Mouse (Mus musculus) cerebellum, adult (tissue): ENCODE data around the gene Setd6.

Experiments
- ATAC-seq: cut with Nextera tagmentation; 2 replicates; pipeline ENCODE4 v1.9.2; 2017; ENCODE audit warnings: mild to moderate bottlenecking, moderate library complexity, mixed read lengths; ENCODE audit not compliant: insufficient number of reproducible peaks, low FRiP score, low TSS enrichment

Setd6 gene

DNA sequence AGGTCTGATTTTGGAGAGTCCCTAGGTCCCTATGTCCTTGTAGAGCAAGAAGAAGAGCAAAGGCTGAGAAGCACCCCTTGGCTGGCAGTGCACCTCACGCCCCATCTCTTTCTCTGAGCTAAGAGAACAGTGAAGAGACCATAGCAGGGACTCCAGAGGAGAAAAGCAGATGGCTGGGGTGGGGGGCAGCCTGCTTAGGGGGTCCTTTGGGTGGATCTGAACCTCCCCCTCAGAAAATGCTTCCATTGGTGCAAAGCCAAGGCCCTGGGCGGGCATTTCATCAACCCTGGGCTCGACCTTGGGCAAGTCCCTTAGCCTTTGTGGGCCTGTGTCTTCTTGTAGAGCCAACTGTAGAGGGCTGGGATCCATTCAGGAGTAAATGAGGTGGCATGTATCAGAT is 11.1 kb upstream of the Setd6 start:
- no peak for ATAC-seq

DNA sequence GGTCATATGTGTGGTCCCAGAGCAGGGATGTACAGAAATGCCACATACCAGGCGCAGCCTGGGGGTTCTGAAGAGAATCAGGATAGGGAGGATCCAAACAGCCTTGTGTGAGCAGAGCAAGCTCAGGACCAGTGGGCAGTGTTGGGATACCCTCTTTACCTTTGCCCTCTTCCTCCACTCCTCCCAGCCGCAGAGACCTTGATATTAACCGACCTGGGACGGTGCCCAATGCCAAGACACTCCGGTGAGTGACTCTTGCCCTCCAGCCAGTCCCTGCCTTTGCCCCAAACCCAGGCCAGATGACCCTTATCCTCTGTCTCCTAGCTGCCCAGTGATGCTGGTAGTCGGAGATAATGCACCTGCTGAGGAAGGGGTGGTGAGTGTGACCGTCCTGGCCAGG is 6.1 kb upstream of the Setd6 start:
- no peak for ATAC-seq

DNA sequence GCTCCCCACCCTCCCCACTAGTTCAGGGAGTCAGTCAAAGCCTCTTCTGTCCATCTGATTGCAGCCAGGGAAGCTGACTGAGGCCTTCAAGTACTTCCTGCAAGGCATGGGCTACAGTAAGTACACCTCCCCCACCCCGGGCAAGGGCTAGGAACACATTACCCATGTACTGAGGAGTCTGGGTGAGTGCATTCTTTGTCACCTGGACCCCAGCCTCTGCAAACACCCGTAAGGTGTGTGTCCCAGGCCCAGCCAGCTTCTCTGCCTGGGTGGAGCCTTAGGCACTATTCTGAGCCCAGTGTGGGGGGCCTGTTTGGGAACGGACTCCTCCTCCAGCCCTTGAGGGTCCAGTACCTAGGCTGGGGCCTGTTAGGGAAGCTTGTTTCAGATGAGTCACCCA is 4.7 kb upstream of the Setd6 start:
- no peak for ATAC-seq

DNA sequence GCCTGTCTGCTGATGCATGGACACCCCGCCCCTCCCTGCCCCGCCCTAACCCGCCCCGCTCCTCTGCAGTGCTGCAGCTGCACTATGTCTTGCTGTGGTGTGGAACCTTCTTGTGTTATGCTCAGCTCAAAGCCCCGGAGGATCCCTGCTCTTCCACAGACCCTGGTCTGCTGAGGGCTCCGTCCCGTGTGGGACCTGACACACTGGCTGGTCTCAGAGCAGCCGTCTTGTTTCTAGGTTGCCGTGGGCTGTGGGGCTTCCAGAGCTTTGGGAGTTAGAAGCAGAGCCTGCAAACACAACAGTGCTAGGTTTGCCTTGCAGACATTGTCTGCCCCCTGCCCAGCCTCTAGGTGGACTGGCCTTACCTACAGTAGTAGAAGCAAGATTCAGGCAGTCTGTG is 3.3 kb upstream of the Setd6 start:
- ATAC-seq, result no peak

DNA sequence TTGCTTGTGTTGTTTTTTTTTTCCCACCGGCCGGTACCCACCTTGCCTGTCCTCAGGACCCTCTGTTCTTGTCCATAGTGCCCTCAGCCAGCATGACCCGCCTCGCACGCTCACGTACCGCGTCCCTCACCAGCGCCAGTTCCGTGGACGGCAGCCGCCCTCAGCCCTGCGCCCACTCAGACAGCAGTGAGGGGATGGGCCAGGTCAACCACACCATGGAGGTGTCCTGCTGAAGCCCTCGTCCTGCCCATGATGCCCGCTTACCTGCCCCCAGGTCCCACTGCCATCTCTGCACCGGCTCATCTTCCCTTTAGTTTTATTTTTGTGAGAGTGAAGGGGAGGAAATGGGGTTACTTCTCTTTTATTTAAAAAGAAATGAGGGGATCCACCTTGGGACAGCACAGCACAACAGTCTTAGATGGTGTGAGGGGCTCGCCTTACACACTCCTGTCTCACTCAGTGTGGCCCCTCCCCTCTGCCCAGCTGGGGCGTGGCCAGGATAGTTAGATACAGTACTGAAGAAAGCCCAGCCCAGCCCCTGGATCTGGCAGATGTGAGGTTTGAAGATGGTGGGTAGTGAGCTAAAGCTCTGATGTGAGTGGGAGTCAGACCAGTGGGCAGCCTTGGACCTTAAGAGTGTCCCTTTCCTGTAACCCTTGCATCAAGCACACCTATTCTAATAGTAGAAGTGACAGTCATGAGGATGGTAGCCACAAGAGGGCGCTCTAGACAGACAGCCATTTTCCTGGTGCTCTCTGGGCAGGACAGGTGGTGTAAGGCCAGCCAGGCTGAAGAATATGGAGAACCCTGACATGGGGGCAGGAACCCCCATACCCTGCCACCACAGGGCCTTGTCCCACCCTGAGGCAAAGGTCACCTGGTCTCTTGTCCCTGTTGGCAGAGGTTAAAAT is 2.3 kb upstream of the Setd6 start:
- 0 out of 2 replicates have a peak, but pooled peaks have one; percentile 12 for ATAC-seq

DNA sequence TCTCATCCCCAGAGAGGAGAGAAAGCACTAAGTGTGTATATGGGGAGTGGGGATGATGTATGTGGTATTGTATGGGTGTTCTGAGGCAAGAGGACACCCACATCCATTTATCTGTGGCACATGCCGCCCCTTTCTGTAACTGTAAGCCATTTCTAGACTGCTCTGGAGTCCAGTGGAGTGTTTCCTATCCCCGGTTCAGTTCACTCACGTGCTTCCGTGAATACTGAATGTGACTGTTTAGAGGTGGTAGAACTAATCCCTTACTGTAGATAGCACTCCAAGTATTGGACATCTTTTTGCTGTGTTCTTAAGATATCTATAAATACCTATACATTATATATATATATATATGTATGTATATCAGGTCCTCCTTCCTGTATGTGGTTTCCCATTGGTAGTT is 1.3 kb upstream of the Setd6 start:
- ATAC-seq, result no peak

DNA sequence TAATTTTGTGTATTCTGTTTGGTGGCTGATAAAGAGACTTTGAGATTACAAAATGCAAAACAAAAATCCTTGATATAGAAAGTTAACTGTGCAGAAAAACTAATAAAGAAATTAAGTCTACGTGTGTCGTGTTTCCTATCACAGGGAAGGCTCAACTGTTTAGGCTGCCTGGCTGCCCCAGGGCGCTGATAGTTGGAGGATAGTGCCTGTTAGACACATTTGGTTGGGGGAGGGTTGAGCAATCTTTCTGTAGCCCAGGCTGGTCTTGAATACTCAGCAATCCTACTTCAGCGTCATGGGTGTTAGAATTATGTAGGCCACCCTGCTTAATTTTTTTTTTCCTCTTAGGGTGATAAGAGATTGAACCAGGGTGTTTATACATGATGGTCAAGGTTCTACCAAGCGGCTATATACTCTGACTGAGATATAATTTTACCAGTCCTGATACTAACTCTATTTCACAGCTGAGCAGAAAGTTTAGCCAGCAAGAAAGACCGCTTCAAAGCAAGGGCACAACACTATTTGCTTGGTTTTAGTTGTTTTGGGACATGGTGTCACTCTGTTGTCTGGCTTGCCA is 756 bp upstream of the Setd6 start:
- no peak for ATAC-seq

DNA sequence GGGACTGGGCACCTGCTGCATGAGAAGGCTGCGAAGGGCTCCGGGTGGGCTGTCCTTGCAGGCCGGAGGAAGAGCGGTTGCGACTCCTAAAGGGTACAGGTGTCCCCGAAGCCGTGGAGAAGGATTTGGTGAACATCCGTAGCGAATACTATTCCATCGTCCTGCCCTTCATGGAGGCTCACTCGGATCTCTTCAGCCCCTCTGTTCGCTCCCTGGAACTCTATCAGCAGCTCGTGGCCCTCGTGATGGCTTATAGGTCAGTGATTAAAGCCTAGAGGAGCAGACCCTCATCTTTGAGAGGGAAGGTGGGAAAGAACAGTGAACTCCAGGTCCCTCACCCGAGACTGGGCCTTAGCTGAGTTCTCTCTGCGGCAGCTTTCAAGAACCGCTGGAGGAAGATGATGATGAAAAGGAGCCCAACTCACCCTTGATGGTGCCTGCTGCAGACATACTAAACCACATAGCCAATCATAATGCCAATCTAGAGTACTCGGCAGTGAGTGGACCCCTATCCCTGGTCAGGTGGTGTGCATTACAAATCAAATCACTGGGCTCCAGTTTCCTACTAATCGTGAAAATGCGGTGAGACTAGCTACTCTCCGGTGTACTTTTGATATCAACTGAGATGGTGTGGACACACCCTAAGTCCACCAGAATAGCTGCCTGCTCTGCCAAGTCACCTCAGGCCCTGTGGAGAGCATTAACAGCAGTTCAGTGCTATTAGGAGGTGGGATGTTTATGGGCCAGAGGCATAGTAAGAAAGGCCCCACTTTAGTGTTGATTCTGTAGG is 1.1 kb downstream of the Setd6 start:
- no peak for ATAC-seq

DNA sequence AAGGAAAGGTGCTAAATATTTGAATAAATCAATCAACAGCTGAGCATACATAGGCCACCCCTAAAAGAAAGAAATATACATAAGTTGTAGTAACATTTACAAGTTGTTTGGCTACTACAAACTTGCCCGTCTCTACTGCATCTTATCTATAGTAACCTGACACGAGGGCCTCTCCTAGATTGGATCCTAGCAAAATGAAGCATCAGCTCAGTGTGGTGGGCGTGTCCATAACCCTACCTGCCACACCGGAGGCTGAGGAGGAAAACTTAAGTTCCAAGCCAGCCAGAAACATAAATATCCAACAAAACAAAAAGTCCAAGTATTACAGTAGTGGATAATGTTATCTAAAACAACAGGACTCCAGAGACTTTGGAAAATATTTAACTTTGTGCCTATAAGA is 11.9 kb downstream of the Setd6 start:
- no peak for ATAC-seq

DNA sequence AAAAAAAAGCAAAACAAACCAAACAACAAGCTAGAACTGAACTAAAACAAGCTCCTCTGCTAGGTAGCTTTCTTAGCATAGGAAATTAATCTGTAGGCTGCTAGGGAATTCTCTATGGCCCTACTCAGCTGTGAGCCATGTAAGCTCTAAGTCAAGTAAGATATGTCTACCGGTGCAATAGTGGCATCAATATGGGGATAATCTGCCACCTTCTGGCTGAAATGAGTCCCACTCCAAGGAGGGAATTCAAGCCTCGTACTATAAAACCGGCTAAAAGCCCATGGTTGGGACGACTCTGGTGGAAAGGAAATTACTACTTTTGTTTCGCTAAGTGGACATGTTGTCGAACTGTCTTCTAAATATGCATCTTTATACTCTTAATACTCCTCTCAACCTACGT is 22.9 kb downstream of the Setd6 start:
- ATAC-seq, result no peak

DNA sequence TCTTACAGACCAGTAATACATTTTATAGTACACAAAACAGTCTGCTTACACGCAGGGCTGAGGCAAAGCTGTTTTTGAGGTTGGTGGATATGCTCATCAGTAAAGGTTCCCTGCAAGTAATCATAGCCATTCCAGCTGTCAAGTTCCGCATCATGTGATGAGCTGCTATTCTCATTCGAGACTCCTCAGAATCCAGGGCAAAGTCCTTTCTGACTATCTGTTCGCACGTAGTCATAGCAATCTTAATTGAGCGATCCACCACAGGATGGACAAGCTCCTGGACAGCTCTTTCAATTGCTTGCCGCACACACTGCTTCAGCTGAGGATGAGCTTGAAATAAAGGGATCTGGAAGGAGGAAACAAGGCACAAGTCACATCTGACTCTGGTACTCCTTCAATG is 26.1 kb downstream of the Setd6 start:
- ATAC-seq, result 0 out of 2 replicates have a peak, but pooled peaks have one; percentile 10

DNA sequence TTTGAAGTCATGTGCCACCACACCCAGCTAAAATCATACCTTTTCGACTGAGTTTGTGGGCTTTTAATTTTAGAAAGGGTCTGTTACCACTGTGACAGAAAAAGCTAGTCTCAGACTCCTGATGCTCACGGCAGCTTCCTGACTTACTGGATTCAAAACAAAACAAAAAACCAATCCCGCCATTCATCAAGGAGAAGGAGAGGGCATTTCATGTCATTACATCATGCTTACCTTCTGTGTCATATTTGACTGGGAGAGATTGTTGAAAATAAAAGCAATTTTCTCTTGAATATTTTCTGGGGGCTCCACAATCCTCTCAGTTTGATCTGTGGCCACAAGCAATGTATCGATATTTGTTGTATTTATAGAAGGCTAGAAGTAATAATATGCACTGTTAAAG is 32.3 kb downstream of the Setd6 start:
- ATAC-seq, result no peak

DNA sequence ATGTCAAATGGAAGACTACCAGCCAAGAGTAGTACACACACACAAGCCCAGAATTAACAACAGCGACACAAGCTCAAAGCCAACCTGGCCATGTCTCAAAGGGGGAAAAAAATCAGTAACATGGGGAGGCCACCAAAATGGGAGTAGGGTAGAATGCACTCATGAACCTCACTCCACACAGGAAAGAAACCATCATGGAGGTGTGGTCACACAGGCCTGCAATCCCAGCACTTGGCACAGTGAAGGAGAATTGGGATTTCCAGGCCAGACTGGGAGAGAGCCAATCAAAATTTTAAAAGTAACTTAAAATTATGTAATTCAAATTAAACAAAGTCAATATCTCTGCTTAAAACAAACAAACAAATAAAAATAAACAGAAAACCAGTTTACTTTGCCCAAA is 36.2 kb downstream of the Setd6 start:
- ATAC-seq, result no peak

DNA sequence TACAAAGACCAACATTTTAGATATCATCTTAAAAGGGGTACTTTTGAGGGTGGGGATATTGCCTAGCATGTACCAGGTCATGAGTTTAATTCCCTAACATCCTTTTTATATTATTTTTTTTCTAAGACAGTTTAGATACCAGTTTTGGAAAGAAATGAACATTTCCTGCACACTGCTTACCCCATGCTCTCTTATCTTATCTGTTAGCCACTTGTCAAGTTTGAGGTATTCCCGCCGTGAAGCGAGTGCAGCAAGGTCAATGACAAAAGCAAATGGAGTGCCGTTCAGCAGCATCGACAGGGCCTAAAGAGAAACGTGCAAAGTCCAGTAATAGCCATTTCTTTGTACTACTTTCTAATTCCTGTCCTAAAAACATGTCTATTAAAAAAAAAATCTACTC is 44.6 kb downstream of the Setd6 start:
- ATAC-seq, result no peak

DNA sequence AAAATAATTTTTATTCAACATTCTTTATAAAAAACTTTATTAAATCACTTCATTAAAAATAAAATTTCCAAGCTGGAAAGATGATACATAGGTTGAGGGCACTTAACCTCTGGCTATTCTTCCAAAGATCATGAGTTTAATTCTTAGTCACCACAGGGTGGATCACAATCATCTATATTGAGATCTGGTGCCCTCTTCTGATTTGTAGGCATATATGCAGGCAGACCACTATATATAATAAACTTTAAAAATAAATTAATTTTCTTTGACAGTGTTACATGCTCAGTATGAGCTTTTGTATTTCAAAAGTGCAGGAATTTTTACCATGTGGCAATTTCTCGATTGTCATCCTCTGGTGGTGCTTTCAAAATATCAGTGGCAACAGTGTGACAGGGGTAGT is 48.5 kb downstream of the Setd6 start:
- no peak for ATAC-seq
